Mouse (Mus musculus) G1E (cell line): ENCODE data around the gene Ggt5.

Experiments
- CTCF ChIP-seq: IDR thresholded peaks from 2 replicates; pipeline ENCODE4 v1.5.1; 2012; ENCODE audit warnings: low read depth, low read length, inconsistent platforms, mixed read lengths
- TAL1 ChIP-seq: conservative IDR thresholded peaks from 2 replicates; pipeline ENCODE4 v1.6.1; 2012; ENCODE audit warnings: low read depth, low read length, inconsistent platforms, mixed read lengths

DNA sequence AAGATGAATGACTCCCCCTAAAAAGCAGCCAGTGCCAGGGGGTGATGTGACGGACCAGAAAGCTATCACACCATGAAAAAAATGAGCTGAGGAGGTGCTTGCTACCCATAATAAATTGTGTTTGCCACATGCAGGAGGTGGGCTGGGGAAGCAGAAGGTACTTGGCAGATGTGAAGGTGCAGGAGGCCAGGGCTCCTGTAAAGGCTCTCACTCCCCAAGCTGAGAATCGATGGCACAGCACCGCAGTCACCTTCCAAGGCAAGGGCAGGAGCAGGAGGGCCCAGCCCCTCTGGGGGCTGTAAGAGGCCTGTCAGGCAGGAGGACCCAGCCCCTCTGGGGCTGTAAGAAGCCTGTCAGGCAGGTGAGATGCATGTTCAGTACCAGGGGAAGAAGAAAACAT is 72.7 kb downstream of the Ggt5 start:
- TF ChIP-seq CTCF: no peak
- no peak for TF ChIP-seq TAL1
